Mouse (Mus musculus) forebrain, embryonic 15.5 days (tissue): Measurements from ENCODE around the gene Ankrd28. TPM values are rescaled to one million over a fixed set of nuclear protein-coding genes. Genes with fewer than 3 reads are reported as not detected.
"Not testable (repeated sequence)": the region's sequence is repeated elsewhere in the genome, so short reads cannot be mapped to it uniquely, and the experiment has no call there.

Source experiments
- ATAC-seq: fragments of 200-750 bp; cut with Nextera tagmentation; replicated peaks from 2 replicates; pipeline ENCODE4 v1.8.0; 2017; ENCODE audit warnings: mild to moderate bottlenecking, moderate TSS enrichment, moderate library complexity
- H3K27ac ChIP-seq: fragments of 300-500 bp; sonication (generic); replicated peaks from 2 replicates; pipeline ENCODE4 v1.5.1; 2015; ENCODE audit warnings: mild to moderate bottlenecking, inconsistent platforms
- H3K27me3 ChIP-seq: fragments of 300-500 bp; sonication (generic); 2 replicates; pipeline ENCODE4 v1.6.1; 2015; ENCODE audit warnings: inconsistent platforms
- H3K36me3 ChIP-seq: fragments of 300-500 bp; sonication (generic); 2 replicates; pipeline ENCODE4 v1.6.1; 2015; ENCODE audit warnings: mild to moderate bottlenecking, inconsistent platforms
- H3K4me1 ChIP-seq: fragments of 300-500 bp; sonication (generic); 2 replicates; pipeline ENCODE4 v1.6.1; 2015; ENCODE audit warnings: inconsistent platforms
- H3K4me2 ChIP-seq: fragments of 300-500 bp; sonication (generic); replicated peaks from 2 replicates; pipeline ENCODE4 v1.6.1; 2015; ENCODE audit warnings: mild to moderate bottlenecking, inconsistent platforms
- H3K4me3 ChIP-seq: fragments of 300-500 bp; sonication (generic); 2 replicates; pipeline ENCODE4 v1.5.1; 2015; ENCODE audit warnings: mild to moderate bottlenecking, inconsistent platforms
- H3K9ac ChIP-seq: fragments of 300-500 bp; sonication (generic); replicated peaks from 2 replicates; pipeline ENCODE4 v1.6.1; 2015; ENCODE audit warnings: mild to moderate bottlenecking, inconsistent platforms
- H3K9me3 ChIP-seq: fragments of 300-500 bp; sonication (generic); 2 replicates; pipeline ENCODE4 v1.6.1; 2016; ENCODE audit warnings: inconsistent platforms
- WGBS: fragments of 180-500 bp; shearing (Covaris S2); methylation state at CpG from one replicate; pipeline ENCODE4 v1.1.7; 2015; ENCODE audit warnings: mixed read lengths; 5-methylcytosine and 5-hydroxymethylcytosine counted together
- polyA plus RNA-seq: library from polyadenylated mRNA; unstranded; fragments of >200 nt; fragmentation: Nextera tagmentation; extraction: Ambion mirVana; gene quantifications from 2 replicates; pipeline ENCODE4 v1.2.1, GENCODE M21; 2015

Gene Ankrd28
- polyA plus RNA-seq, result 11.6 and 12.3 TPM in 2 replicates

DNA sequence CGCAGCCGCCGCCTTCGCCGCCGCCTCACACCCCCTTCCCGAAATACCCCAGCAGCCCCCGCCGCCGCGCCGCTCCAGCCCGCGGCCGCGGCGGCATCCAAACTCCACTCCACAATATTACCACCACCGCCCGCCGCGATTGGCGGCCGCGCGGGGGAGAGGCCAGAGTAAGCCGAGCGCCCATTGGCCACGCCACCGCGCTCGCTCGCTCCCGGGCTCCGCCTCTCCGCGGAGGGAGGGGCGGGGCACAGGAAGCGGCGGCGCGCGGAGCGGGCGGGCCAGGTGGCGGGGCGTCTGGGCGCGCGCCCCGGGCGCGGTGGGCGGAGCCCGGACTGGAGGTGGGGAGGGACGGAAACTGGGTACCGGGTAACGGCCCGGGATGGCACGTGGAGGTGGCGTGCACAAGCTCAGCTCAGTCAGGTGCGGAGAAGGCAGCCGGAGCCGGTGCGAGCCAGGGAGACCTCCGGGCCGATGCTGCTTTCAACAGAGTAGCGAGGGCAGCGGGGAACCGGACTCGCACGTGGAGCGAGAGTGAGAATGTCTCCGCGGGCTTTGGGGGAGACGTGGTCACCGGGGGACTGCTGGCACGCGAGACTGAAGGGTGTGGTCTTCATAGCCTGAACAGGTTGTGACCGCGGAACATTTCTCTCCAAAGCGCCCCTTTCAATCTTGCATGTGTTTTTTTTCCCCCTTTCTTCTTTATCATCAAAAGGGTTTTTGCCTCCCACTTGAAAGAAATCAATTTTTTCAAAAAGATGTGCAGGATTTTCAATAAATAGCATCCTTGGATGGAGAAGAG lies at the start of gene Ankrd28:
Ankrd28 (minus strand) TSS at position 81 of the 799 bp plus-strand sequence.
- Histone ChIP-seq H3K36me3 (no peaks in the 10 kb centered on the region), H3K4me2 (peak within 1 kb of the TSS; percentile 78), H3K4me3 (peak within 1 kb of the TSS; percentile 92), H3K27me3 (no peaks in the 10 kb centered on the region), H3K9ac (peak within 1 kb of the TSS; percentile 87), H3K27ac (peak within 1 kb of the TSS; percentile 96), H3K4me1 (peaks cover 25% of the 10 kb centered on the region), H3K9me3 (no peaks in the 10 kb centered on the region)
- under 1% methylated on average over 81 of the region's 81 CpGs for WGBS
- ATAC-seq, result peak; percentile 98

DNA sequence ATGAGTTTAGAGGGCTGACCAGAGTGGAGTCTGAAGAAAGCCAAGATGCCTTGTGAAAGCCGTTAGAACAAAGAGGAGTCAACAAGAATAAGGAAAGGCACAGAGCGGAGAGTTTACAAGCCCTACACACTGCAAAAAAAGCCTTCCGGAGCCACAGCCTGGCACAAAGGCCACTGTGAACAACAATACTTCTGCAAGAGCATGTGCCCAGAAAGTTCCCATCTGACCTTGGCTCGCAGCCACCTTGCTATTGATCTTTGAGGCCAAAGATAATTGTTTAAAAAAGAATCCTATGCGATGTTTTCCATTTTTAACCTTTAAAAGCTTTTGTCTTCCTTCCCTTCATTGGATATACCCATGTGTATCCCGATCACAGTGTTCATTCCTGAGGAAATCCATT lies 49.0 kb upstream of the Ankrd28 start:
- Histone ChIP-seq H3K4me3 (no peak overlapping the region), H3K27me3 (no peaks in the 10 kb centered on the region), H3K27ac (no peak overlapping the region), H3K4me2 (no peak overlapping the region), H3K9ac (no peak overlapping the region), H3K9me3 (no peaks in the 10 kb centered on the region), H3K4me1 (no peaks in the 10 kb centered on the region), H3K36me3 (no peaks in the 10 kb centered on the region)
- no peak for ATAC-seq
- 80% methylated on average over 6 of the region's 6 CpGs for WGBS

DNA sequence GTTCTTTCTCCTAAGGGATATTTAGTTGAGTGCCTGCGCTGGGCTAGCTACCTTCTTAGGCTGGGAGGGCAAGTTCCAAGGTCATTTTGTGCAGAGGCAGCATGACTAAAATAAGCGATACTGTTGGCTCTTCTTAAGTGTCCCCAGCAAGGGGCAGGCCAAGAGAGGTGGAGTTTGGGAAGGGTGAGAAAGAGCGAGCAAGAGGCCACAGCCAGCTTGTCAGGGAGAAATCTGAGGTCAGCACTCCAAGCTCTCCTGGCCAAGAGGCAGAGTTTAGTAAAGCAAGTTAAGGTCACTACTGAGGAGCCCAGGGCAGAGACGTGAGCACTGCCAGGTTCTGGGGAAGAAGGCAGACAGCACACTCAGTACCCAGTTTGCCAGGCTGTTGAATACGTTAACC lies 41.7 kb upstream of the Ankrd28 start:
- H3K4me3 ChIP-seq, result no peak overlapping the region
- H3K4me1 ChIP-seq, result no peaks in the 10 kb centered on the region
- WGBS, result 88% methylated on average over 5 of the region's 5 CpGs
- no peak for ATAC-seq
- H3K27me3 ChIP-seq, result no peaks in the 10 kb centered on the region
- no peak overlapping the region for H3K4me2 ChIP-seq
- H3K9ac ChIP-seq, result no peak overlapping the region
- 0 out of 2 replicates have a peak, but pooled peaks cover 1% of the 10 kb centered on the region for H3K9me3 ChIP-seq
- H3K36me3 ChIP-seq, result no peaks in the 10 kb centered on the region
- no peak overlapping the region for H3K27ac ChIP-seq

DNA sequence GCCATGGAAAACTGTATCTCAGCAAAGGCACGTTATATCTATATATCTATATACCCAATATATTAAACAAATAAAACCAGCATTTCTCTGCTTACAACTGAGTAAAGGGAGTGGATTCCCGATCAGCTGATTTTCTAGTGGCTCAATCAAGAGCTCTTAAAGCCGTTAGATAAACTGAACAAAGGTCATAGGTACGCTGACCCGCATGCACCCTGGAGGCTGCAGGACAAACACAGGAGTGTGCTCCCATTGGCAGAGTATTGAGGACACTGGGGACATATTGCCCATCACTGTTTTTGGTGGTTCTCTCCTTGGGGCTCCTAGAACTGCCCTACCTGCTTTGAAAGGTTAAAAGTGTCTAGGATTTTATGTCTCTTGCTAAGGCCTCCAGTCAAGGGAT lies 40.0 kb upstream of the Ankrd28 start:
- no peak for ATAC-seq
- H3K4me1 ChIP-seq, result no peaks in the 10 kb centered on the region
- H3K4me3 ChIP-seq, result no peak overlapping the region
- H3K36me3 ChIP-seq, result no peaks in the 10 kb centered on the region
- H3K4me2 ChIP-seq, result no peak overlapping the region
- WGBS, result 92% methylated on average over 5 of the region's 5 CpGs
- no peak overlapping the region for H3K27ac ChIP-seq
- no peaks in the 10 kb centered on the region for H3K27me3 ChIP-seq
- peaks cover 9% of the 10 kb centered on the region for H3K9me3 ChIP-seq
- no peak overlapping the region for H3K9ac ChIP-seq

DNA sequence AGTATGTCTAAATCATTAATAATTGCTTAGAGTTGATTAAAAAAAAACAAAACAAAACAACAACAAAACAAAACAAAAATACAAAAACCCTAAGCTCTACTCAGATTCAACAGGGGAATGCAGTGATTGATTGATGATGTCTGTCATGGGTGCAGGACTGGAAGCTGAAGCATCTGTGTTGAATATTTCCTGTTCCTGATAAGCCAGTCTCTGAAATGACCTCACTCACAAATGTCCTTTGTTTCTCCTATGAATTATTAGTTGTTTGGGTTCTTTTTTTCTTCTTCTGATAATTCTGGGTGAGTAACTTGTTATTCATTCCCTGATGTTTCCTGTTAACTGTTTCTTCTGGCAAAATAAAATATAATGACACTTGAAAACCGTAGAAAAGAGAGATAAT lies 38.1 kb upstream of the Ankrd28 start:
- H3K27ac ChIP-seq, result no peak overlapping the region
- H3K4me1 ChIP-seq, result no peaks in the 10 kb centered on the region
- no peak for ATAC-seq
- peaks cover 9% of the 10 kb centered on the region for H3K9me3 ChIP-seq
- H3K4me3 ChIP-seq, result no peak overlapping the region
- no peaks in the 10 kb centered on the region for H3K36me3 ChIP-seq
- H3K4me2 ChIP-seq, result no peak overlapping the region
- H3K9ac ChIP-seq, result no peak overlapping the region
- H3K27me3 ChIP-seq, result no peaks in the 10 kb centered on the region
- 88% methylated on average over 1 of the region's 1 CpGs for WGBS

DNA sequence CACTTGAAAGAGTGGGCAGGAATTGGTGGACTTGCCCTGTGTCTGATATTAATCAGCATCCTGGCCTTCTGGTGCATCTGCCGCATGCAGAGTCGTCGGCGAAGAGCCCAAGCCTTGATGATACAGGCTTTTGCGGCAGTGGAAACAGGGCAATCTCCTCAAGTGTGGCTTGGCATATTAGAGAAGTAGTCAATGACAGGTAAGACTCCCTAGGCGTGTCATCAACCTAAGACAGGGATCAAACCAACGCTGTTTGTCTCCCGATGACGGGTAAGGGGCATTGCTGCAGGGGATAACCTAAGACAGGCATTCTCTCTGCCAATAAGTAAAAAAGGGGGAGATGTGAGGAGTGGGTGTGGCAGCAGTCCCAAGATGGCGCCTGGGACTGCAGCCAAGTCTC lies 35.9 kb upstream of the Ankrd28 start:
- ATAC-seq, H3K4me2 ChIP-seq, H3K27me3 ChIP-seq, H3K4me1 ChIP-seq, H3K4me3 ChIP-seq, H3K9me3 ChIP-seq, H3K36me3 ChIP-seq, H3K27ac ChIP-seq, H3K9ac ChIP-seq: not testable (repeated sequence)
- 94% methylated on average over 10 of the region's 10 CpGs for WGBS

DNA sequence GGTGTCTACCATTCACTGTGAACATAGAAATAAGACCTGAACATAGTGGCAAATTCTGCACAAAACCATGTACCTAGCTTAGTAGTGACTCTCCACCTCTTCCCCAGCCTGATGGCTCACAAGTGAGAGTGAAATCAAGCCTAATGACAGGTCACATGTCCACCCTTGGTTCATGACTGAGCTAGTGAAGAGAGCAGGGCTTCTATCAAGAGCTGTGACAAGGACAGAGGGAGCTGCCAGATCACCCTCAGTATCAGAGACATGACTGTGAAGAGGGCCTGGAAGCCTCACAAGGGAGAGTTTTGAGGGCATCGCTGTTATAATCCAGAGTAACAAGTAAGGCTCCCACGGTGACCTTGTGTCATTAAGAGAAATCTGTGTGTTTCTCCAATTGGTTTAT lies 28.2 kb upstream of the Ankrd28 start:
- Histone ChIP-seq H3K27ac (no peak overlapping the region), H3K4me2 (no peak overlapping the region), H3K4me3 (no peak overlapping the region), H3K4me1 (peaks cover 13% of the 10 kb centered on the region), H3K9ac (no peak overlapping the region), H3K9me3 (no peaks in the 10 kb centered on the region), H3K36me3 (no peaks in the 10 kb centered on the region), H3K27me3 (no peaks in the 10 kb centered on the region)
- ATAC-seq, result no peak
- WGBS, result 97% methylated on average over 2 of the region's 2 CpGs

DNA sequence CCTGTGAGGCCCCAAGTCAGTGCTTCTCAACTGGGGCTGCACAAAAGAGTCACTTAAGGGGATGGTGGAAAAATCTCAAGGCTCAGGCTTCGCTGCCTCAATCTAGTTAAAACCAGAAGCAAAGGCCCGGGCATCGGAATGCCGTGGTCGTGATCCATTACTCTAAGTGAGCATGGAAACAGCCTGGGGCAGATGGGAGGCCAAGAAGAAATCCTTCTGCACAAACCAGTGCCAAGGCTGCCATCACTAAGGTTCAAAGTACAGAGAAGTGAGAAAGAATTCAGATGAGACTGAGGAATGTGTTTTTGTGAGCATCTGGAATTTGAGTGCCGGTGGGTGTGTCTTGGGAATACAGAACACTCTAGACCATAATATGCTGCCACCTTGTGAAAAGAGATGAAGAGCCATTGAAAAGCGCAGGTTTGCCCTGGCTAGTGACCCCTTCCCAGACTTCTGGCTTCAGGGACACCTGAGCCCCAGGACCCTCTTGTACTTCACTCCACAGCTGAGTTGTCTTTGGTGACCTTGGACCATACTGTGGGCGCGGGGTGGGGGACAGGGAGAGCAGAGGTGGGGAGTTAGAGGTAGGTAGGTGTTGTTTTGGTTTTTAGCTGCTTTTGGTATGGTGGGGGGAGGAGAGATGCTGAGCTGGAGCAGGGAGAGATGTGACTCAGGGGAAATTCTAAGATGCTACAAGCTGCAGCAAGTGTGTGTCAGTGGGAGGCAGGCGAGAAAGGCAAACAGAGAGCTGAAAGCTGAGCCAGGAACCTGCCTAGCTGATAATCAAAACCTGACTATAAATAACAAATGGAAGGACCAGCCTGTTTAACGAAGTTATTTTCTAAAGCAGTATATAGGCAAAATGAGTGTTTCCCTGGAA lies 26.9 kb upstream of the Ankrd28 start:
- no peak for ATAC-seq
- H3K4me2 ChIP-seq, result no peak overlapping the region
- no peaks in the 10 kb centered on the region for H3K36me3 ChIP-seq
- H3K27ac ChIP-seq, result no peak overlapping the region
- H3K4me3 ChIP-seq, result no peak overlapping the region
- H3K27me3 ChIP-seq, result no peaks in the 10 kb centered on the region
- H3K9me3 ChIP-seq, result no peaks in the 10 kb centered on the region
- H3K4me1 ChIP-seq, result peaks cover 13% of the 10 kb centered on the region
- no peak overlapping the region for H3K9ac ChIP-seq
- 75% methylated on average over 11 of the region's 11 CpGs for WGBS

DNA sequence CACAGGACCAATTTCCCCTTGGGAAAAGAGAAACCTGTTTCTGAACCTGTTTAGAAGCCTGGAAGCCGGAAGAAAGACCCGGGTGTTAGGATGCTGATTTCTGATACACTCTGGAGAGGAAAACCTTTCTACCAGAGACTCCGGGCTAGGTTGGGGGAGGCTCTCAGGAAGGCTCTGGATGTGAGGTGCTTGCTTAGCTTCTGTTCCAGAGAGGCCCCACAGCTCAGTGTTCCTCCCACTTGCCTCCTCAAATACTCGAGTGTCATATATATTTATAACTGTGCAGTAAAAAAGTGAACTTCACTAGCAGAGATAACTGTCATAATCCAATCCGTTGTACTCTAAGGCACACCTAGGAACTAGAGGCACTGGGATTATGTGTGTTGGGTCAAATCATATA lies 25.6 kb upstream of the Ankrd28 start:
- Histone ChIP-seq H3K27me3 (no peaks in the 10 kb centered on the region), H3K9ac (no peak overlapping the region), H3K9me3 (no peaks in the 10 kb centered on the region), H3K36me3 (no peaks in the 10 kb centered on the region), H3K27ac (no peak overlapping the region), H3K4me1 (peaks cover 13% of the 10 kb centered on the region), H3K4me2 (no peak overlapping the region), H3K4me3 (no peak overlapping the region)
- ATAC-seq, result no peak
- 84% methylated on average over 5 of the region's 5 CpGs for WGBS

DNA sequence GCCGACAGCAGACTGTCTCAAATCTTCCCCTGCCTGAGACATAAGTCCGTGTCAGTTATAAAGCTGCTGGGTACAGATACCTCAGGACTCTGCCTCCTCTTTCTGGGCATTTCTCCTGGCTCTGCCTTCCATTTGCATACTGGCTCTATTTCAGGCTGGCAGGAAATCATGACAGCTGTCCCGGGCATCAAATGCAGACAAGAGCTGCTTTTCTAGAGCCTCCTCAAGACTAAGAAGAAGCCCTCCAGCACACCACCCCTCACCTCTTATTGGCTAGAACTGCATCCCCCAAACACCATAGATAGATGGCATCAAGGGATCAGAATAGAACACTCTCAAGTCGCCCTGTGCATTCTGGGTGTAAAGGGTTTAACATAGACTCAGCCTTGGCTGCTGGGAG lies 24.2 kb upstream of the Ankrd28 start:
- no peak overlapping the region for H3K9ac ChIP-seq
- no peaks in the 10 kb centered on the region for H3K36me3 ChIP-seq
- no peaks in the 10 kb centered on the region for H3K27me3 ChIP-seq
- no peak overlapping the region for H3K4me3 ChIP-seq
- peaks cover 13% of the 10 kb centered on the region for H3K4me1 ChIP-seq
- no peak overlapping the region for H3K4me2 ChIP-seq
- no peak for ATAC-seq
- WGBS, result 57% methylated on average over 4 of the region's 4 CpGs
- H3K27ac ChIP-seq, result peak overlapping the region; percentile 9; the same call in 1 of the 2 replicates
- no peaks in the 10 kb centered on the region for H3K9me3 ChIP-seq

DNA sequence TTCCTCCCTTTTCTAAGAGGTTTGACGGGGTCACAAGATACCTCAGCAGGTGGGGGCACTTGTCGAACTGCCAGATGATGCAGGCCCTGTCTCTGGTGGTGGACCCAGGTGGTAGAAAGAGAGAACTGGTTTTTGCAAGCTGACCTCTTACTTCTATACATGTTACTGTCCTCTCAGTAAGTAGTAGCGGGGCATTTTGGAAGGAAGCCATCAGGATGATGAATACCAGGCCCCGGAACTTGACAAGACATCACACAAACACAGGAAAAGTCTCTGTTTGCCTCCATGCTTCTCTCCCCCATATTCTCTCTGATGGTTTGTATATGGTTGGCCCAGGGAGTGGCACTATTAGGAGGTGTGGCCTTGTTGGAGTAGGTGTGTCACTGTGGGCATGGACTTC lies 13.1 kb upstream of the Ankrd28 start:
- H3K4me2 ChIP-seq, result no peak overlapping the region
- no peak for ATAC-seq
- H3K27ac ChIP-seq, result no peak overlapping the region
- H3K4me3 ChIP-seq, result no peak overlapping the region
- H3K9ac ChIP-seq, result no peak overlapping the region
- H3K4me1 ChIP-seq, result no peaks in the 10 kb centered on the region
- H3K9me3 ChIP-seq, result no peaks in the 10 kb centered on the region
- WGBS, result 85% methylated on average over 4 of the region's 4 CpGs
- no peaks in the 10 kb centered on the region for H3K27me3 ChIP-seq
- no peaks in the 10 kb centered on the region for H3K36me3 ChIP-seq

DNA sequence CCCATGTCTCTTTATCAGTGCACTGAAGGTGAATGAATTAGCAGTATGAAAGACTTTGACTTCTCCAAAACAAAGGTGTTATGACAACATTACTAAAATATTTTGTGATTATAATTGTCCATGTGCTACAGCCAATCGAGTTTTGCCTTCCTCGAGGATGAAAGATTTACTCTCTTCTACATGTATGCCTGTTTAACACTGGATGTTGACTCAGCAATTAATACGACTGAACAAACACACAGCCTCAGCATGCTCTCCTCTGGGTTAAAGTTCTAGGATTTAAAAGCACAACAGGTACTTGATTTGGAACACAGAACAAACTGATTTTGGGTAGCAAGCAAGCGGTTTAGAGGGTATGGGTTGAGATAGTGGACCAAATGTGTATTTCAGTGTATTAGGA lies 1.6 kb upstream of the Ankrd28 start:
- ATAC-seq, result no peak
- Histone ChIP-seq H3K9ac (peak overlapping the region; percentile 66), H3K27ac (peak overlapping the region; percentile 96), H3K36me3 (no peaks in the 10 kb centered on the region), H3K4me2 (peak overlapping the region; percentile 51), H3K4me1 (peaks cover 25% of the 10 kb centered on the region), H3K4me3 (peak overlapping the region; percentile 92), H3K9me3 (0 out of 2 replicates have a peak, but pooled peaks cover 3% of the 10 kb centered on the region), H3K27me3 (no peaks in the 10 kb centered on the region)
- WGBS, result 25% methylated on average over 4 of the region's 4 CpGs
